Mouse (Mus musculus) layer of hippocampus, adult 18-20 months (tissue): Measurements from ENCODE around the gene Taar7b. TPM values are rescaled to one million over a fixed set of nuclear protein-coding genes. Genes with fewer than 3 reads are reported as not detected.
A peak's percentile ranks its signal among the peaks of the same experiment; 100 is the strongest.

Experiments used
- DNase-seq, 2 experiments: peaks; one replicate each; pipeline ENCODE4 v3.0.0; 2022; ENCODE audit warnings: low spot score in 2 of 2
- long read RNA-seq: library from polyadenylated mRNA; stranded (forward); transcript quantifications from one replicate; pipeline ENCODE4 v2.0.0, GENCODE M21; 2021
- total RNA-seq, 2 experiments: library from RNA; stranded (reverse); gene quantifications; 2 replicates each; pipeline ENCODE4 v1.2.3; 2021

Taar7b gene
- total RNA-seq = not detected
- long read RNA-seq = 0 reads

DNA sequence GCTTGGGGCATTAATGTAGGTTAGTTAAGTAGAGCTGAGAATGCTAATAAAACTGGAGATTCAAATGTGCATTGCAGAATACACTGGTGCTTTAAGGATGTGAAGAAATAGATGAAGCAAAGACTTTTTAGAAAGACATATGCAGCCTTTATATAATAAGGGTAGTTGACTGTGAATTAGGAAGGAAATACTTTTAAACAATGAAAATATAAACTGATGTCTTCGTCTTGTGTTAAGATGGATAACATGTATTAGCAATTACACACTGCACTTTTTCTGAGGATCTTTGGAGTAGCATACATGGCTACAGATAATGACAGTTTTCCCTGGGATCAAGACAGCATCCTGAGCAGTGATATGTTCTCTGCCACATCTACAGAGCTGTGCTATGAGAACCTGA, at the start of gene Taar7b:
Taar7b (plus strand) TSS at position 301 of the 400 bp plus-strand sequence.
- DNase-seq = no peak

GRCm38 (mm10) chr10:23951714-23952113, 48.0 kb upstream of the Taar7b start:
- no peak for DNase-seq

GRCm38 (mm10) chr10:23959071-23959470, 40.7 kb upstream of the Taar7b start:
- DNase-seq = no peak

GRCm38 (mm10) chr10:23960444-23960915, 39.3 kb upstream of the Taar7b start, which contains the start of gene Taar4:
Gene Taar4 (plus strand): TSS chr10:23960494.
- DNase-seq = no peak

DNA sequence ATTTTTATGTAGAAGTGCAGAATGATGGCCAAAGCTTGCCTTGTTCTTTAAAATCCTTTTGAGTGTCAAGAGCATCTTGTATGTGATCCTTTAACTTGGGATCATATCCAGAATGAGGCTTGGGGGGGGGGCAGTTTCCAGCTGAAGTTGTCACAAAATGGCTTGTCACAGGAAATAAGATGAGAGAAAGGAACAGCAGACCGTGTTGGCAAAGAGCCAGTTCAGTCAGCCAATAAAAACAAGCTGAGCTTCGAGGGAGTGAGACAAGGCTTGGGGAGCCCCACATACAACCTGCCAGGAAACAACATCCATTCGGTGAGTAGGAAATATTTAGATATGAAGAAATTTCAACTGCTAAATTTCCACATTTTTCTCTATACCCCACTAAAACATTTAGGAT, 36.3 kb upstream of the Taar7b start:
- DNase-seq = no peak

DNA sequence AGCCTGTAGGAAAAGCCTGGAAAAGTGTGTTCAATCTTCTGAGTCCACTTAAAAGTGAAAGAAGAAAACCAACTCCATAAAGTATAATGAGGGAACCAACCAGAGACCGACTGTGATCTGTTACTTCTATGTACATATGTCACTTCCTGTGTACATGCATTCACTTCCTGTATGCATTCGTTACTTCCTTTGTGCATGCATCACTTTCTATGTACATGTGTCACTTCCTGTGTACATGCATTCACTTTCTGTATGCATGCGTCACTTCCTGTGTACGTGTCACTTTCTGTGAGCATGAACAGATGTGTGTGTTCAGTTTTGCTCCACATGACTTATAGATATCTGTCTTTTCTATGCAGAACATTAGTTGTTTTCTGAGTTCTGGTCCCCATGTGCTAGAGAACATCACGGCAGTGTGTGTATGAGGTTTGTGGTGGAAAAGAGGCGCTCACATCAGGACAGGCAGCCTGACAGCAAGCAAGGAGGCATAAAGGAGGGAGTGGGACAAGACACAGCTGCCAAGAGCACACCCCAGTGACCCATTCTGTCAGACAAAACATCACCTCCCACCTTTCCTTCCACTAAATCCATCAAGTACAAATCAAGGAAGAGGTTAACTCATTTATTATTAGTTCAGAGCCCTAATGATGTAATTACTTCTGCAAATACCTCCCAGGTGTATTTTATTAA, 34.7 kb upstream of the Taar7b start:
- no peak for DNase-seq

GRCm38 (mm10) chr10:23970656-23971165, 29.0 kb upstream of the Taar7b start, which contains the start of gene Taar5:
Gene Taar5 (plus strand): TSS chr10:23970706.
- no peak for DNase-seq

DNA sequence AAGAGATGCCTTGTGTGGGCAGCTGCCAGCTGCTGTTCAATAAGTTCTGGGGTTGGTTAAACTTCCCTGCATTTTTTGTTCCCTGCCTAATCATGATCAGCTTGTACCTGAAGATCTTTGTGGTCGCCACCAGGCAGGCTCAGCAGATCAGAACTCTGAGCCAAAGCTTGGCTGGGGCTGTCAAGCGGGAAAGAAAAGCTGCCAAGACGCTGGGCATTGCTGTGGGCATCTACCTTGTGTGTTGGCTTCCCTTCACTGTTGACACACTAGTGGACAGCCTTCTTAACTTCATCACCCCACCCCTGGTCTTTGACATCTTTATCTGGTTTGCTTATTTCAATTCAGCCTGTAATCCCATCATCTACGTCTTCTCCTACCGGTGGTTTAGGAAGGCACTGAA, 28.5 kb upstream of the Taar7b start:
- DNase-seq = no peak

DNA sequence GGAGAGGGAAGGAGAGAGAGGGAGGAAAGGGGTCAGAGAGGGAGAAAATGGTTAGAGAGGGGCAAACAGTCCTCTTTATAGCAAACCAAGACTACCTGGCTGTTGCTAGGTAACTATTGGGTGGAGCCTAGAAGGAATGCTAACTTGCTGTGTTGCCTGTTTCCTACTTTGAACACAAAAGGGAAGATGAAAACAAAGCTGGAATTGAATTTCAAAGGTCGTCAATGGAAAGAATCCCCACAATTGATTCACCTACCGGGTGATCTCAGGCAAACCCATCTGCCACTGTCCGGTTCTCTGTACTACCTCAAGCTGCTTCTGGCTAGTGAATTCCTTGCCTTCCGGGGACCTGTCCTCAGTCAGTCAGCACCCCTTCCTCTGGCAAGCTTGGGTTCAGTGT, 21.8 kb upstream of the Taar7b start:
- no peak for DNase-seq

DNA sequence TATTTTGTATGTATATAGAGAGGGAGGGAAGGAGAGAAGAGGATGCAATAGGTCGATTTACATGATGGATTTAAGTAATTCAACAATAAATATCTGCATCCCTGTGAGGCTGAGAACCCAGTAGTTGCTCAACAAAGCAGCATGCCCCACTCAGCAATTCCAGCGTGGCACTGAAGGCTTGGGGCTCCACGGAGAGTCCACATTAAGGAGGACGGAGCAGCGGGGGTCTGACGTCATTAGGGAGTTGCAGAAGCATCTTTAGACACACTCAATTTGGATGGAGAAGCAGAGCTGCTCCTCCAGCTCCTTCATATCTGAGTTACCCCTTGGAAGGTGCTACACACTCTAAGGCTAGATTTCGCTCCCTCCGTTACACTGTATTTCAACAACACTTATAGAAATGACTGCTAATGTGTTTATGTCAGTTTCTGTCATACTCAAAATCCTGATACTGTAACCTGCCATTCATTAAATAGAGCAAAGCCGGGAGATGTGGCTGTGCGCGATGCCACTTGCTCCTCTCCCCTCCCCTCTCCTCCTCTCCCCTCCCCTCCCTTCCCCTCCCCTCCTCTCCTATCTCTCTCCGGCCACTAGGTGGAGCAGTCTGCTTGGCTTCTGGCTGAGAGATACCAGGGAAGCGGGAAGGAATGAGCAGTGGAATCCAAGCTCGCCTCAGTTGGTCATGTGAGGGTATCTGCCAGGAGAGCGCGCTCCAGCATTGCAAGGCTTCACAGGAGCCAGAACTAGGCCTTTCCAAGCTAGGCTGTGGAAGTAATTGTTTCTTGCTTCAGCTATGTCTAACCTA, 20.6 kb upstream of the Taar7b start:
- DNase-seq = peak; percentile 54 to 81

- no peak for DNase-seq
Observed at GRCm38 (mm10) chr10:23985546-23985945, 14.2 kb upstream of the Taar7b start, which contains the start of gene Taar6. Gene Taar6 (minus strand): TSS chr10:23985646.

GRCm38 (mm10) chr10:23986419-23986818, 13.3 kb upstream of the Taar7b start:
- DNase-seq = no peak

DNA sequence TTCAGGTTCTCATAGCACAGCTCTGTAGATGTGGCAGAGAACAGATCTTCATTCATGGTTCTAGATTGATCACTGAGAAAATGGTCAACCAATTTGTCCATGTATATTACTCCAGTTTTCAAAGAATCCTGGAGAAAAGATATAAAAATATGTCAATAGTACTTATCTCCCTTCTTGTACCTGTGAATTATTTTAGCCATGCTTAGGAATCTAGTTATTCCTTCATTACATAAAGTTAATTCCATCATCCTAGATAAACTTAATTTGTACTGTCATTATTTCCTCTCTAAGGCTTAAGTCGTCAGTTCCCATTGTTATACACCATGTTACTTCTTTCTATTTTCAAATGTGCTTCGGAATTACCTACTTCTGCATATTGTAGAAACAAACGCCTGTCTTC, 6.4 kb upstream of the Taar7b start, which contains the start of gene Taar7a:
Taar7a (minus strand) TSS at position 101 of the 400 bp plus-strand sequence.
- DNase-seq = no peak

DNA sequence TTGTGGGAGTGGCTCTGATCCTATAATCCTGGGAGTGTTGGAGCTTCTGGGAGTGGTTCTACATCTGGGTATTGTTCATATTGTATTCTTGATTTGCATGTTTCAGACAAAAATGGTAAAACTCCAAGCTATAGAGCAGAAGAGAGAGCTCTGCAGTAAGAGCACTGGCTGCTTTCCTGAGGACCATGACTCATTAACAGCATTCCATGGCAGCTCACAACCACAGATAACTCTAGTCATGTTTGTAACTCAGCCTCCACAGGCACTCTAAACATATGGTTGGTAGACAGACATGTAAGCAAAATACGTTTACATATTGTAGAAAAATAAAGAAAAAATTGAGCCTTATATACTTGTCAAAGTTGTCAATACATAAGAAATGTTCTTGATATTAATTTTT, 6.7 kb downstream of the Taar7b start:
- no peak for DNase-seq

DNA sequence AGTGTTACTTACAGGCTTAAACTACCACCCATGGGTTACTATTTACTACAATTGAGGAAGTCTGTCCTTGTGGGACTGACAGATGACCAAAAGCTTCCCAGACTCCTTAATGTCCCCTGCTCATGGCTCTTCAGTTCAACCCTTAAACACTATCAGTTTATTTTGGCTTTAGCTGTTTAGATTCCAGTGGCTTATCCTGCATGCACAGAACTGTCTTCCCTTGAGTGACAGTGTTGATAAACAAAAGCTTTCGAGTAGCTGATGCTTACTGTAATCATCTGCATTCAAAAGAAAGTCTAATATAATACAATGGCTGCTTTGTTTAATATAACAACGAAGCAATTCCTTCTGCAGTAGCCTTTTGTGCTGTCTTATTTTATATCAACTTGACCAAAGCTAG, 7.3 kb downstream of the Taar7b start:
- DNase-seq = no peak

- no peak for DNase-seq
Observed at GRCm38 (mm10) chr10:24008143-24008542, 8.4 kb downstream of the Taar7b start.

GRCm38 (mm10) chr10:24026922-24027321, 27.2 kb downstream of the Taar7b start, which contains the start of gene Taar7d:
Gene Taar7d (plus strand): TSS chr10:24027222.
- no peak for DNase-seq

- no peak for DNase-seq
Observed at GRCm38 (mm10) chr10:24031347-24031746, 31.6 kb downstream of the Taar7b start.

DNA sequence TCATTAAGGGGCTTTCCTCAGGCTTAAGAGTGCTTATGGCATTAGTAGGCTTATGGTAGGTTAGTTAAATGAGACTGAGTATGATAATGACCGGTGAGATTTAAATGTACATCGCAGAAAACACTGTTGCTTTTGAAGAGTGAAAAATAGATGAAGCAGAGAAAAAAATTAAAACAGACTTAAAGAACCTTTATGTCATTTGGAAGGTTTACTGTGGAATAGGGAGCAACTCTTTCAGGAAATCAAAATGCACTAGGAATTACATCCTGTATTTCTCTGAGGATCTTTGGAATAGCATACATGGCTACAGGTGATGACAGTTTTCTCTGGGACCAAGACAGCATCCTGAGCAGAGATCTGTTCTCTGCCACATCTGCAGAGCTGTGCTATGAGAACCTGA, 37.6 kb downstream of the Taar7b start, which contains the start of gene Taar7e:
Taar7e (plus strand) TSS at position 301 of the 400 bp plus-strand sequence.
- no peak for DNase-seq

DNA sequence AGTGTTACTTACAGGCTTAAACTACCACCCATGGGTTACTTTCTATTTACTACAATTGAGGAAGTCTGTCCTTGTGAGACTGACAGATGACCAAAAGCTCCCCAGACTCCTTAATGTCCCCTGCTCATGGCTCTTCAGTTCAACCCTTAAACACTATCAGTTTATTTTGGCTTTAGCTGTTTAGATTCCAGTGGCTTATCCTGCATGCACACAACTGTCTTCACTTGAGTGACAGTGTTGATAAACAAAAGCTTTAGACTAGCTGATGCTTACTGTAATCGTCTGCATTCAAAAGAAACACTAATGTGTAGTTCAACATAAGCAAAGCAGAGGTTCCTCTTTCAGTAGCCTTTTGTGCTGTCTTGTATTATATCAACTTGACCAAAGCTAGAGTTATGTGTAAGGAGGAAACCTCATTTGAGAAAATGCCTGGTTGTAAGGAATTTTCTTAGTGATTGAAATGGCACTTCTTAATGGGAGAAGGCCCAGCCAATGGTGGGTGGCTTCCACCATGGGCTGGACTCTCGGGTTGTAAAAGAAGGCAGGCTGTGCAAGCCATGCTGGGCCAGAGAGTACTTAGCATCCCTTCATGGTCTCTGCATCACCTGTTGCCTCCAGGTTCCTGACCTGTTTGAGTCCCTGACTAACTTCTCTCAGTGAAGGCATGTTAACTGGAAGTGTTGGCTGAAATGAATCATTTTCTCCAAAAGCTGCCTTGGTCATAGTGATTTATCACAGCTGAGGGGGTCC, 40.6 kb downstream of the Taar7b start:
- no peak for DNase-seq

GRCm38 (mm10) chr10:24049210-24049609, 49.5 kb downstream of the Taar7b start, which contains the start of gene Taar7f:
Gene Taar7f (plus strand): TSS chr10:24049510.
- DNase-seq = no peak
